Mouse (Mus musculus): ENCODE measurements around the gene Sgpp2.
A peak's percentile ranks its signal among the peaks of the same experiment; 100 is the strongest.

Sgpp2 gene

GRCm38 (mm10) chr1:78401413-78401812 is 91.3 kb downstream of the Sgpp2 start:
- no peak for DNase-seq (ENCODE audit: low read depth)

GRCm38 (mm10) chr1:78409396-78409795 is 99.3 kb downstream of the Sgpp2 start:
- DNase-seq (ENCODE audit: low read depth) = no peak

GRCm38 (mm10) chr1:78412668-78413067 is 102.5 kb downstream of the Sgpp2 start:
- DNase-seq (ENCODE audit: low read depth) = peak; percentile 25

GRCm38 (mm10) chr1:78414421-78414820 is 104.3 kb downstream of the Sgpp2 start:
- no peak for DNase-seq (ENCODE audit: low read depth)

DNA sequence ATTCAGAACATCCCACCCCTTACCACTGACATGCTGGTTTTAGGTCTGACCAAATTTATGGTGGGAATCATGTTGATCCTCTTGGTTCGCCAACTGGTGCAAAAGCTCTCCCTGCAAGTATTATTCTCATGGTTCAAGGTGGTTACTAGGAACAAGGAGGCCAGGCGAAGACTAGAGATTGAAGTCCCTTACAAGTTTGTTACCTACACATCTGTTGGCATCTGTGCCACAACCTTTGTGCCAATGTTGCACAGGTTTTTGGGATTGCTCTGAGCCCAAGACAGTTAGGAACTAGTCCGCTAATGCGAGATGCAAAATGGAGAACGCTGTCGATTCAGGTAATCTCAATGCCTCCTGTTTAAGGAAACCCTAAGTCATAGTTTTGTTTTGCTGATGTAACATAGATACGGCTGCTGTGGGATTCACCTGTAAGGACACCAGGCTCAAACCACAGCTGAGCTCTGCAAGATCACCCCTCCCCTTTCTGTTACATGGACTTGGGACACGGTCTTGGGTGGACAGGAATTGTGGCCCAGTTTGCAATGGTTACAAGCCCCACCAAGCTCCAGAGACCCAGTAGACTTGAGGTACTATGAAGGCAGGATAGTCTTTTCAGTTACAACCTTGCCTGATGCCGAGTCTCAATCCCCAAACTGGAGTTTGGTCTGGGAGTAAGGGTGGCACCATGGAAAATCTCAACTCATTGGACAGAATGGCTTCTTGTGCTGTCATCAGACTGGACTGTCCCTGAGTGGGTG is 107.2 kb downstream of the Sgpp2 start:
- DNase-seq (ENCODE audit: low read depth) = no peak

- DNase-seq (ENCODE audit: low read depth) = peak; percentile 88
These were observed 109.4 kb downstream of the Sgpp2 start for GRCm38 (mm10) chr1:78419593-78419992.

DNA sequence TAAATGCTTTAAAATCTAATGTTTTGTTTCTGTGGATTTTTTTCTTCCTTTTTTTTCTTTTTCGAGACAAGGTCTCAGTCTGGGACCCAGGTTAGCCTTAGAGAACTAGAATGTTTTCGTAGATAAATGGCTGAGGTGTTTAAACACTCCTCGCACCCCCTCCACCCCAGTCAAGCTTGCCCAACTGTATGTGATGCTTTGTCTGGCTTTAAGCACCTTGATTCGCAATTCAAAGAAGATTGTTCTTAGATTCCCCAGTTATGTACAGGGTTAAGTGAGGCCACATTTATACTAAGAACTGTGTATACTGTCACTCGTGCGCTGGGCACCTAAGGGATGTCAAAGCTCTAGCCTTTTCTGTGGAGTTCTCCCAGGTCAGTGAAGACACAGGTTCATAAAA is 110.1 kb downstream of the Sgpp2 start:
- DNase-seq (ENCODE audit: low read depth) = no peak

GRCm38 (mm10) chr1:78421749-78422148 is 111.6 kb downstream of the Sgpp2 start:
- no peak for DNase-seq (ENCODE audit: low read depth)

DNA sequence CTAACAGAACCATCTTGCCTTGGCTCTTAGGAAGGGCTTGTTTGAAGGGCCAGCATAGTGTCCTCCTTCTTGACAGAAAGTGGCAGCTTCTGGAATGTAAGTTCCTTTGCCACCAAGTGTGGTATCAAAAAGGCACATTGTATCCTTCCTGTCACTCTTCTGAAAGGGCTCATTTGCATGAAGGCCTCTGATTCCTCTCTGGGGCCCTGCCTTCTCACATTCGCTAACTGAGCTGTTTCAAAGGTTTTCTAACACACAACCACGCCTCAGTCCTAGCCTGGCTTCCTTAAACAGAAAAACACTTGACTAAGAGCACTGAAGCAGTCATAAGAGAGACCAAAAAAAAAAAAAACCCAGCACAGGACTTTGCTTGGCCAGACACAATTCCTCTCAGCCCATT is 112.4 kb downstream of the Sgpp2 start:
- no peak for DNase-seq (ENCODE audit: low read depth)

- no peak for DNase-seq (ENCODE audit: low read depth)
These were observed 114.7 kb downstream of the Sgpp2 start for GRCm38 (mm10) chr1:78424848-78425247.

DNA sequence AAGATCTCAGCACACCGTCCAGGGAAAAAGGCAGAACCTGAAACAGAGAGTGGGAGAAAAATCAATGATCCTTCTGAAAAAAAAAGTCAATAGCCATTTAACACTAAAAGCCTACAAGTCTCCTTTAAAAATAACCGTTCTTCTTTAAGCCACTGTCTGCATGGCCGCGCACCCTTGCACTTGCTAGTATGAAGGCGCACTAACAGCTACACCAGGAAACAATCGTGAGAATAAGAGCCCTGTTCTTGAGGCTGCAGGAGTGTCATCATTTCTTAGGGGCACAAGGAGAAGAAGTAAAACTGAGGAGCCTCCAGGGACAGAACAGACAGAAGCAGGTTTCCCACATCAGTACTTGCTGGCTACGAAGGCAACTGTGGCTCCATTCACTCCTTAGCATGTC is 115.2 kb downstream of the Sgpp2 start:
- DNase-seq (ENCODE audit: low read depth) = no peak

- DNase-seq (ENCODE audit: low read depth) = peak; percentile 11
These were observed 115.9 kb downstream of the Sgpp2 start for GRCm38 (mm10) chr1:78425793-78426700.

- DNase-seq (ENCODE audit: low read depth) = no peak
These were observed 116.7 kb downstream of the Sgpp2 start for GRCm38 (mm10) chr1:78426841-78427240.

- no peak for DNase-seq (ENCODE audit: low read depth)
These were observed 118.7 kb downstream of the Sgpp2 start for GRCm38 (mm10) chr1:78428851-78429250.

GRCm38 (mm10) chr1:78433472-78433871 is 123.3 kb downstream of the Sgpp2 start:
- no peak for DNase-seq (ENCODE audit: low read depth)

- DNase-seq (ENCODE audit: low read depth) = no peak
These were observed 125.8 kb downstream of the Sgpp2 start for GRCm38 (mm10) chr1:78435967-78436366.

- DNase-seq (ENCODE audit: low read depth) = peak; percentile 55
These were observed 126.3 kb downstream of the Sgpp2 start for GRCm38 (mm10) chr1:78436445-78436844.

- no peak for DNase-seq (ENCODE audit: low read depth)
These were observed 127.0 kb downstream of the Sgpp2 start for GRCm38 (mm10) chr1:78437150-78437549.

DNA sequence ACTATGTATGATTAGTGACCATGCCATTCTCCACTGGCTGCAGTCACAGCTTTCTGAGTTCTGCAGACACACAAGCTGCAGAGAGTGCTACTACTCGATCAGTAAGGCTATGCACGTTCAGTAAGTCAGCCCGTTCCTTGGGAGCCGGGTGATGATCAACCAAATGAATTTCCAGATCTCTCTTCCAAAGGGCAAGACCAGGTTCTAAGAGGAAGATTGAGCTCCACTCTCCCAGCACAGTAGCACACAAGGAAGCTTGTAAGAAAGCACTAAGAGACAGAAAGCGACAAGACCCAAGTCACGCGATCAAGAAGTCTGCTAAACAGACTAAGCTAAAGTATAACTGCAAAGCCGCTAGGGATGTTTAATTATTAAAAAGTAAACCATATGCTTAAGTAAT is 130.6 kb downstream of the Sgpp2 start:
- DNase-seq (ENCODE audit: low read depth) = no peak

GRCm38 (mm10) chr1:78443056-78443455 is 132.9 kb downstream of the Sgpp2 start:
- no peak for DNase-seq (ENCODE audit: low read depth)

DNA sequence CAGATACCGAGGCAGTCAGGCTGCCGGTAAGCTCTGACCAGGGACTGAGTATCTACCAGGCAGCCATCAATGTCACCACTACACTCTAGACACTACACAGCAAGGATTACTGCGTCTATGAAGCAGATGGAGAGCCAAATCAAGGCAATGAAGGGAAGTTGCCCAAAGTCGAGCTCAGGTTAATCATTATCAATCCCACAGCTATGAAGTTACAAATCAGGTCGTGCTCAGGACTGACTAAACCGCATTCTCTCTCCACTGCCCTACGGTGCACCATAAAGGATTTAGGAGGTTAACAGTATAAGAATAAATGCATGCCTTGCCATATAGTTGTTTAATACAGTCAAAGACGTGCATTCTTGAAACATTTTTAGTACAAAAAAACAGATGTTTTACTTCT is 136.1 kb downstream of the Sgpp2 start:
- no peak for DNase-seq (ENCODE audit: low read depth)

DNA sequence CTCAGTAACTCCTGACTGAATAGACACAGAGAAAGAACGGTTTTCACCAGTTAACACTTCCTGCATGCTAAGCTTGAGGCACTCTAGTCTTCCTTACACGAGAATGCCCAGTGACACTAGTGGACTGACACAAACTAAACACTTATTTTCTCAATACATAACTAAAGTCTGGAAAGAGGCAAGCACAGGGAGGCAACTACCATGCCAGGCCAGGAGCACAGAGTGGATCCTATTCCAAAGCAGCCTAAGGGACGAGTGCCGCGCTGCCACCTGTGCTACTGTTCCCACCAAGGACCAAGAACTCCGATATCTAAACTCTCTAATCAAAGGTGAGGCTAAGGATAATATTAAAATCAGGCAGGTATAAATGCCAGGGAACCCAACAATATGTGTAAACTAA is 136.6 kb downstream of the Sgpp2 start:
- DNase-seq (ENCODE audit: low read depth) = no peak

- peak; percentile 67 for DNase-seq (ENCODE audit: low read depth)
These were observed 137.9 kb downstream of the Sgpp2 start for GRCm38 (mm10) chr1:78448091-78448490.

Measured in NIH3T3 (cell line).